Mouse (Mus musculus): ENCODE measurements around the gene Ier2.

The Ier2 gene

GRCm38 (mm10) chr8:84663483-84664327, 1.1 kb upstream of the Ier2 start:
- peak; percentile 93 to 94 for DNase-seq (ENCODE audit: low read depth in 1 of 2, low spot score in 2 of 2)

- DNase-seq (ENCODE audit: low read depth in 1 of 2, low spot score in 2 of 2) = no peak
Measured at GRCm38 (mm10) chr8:84661961-84662571, 586 bp downstream of the Ier2 start.

- peak; percentile 89 to 95 for DNase-seq (ENCODE audit: low read depth in 1 of 2, low spot score in 2 of 2)
Measured at GRCm38 (mm10) chr8:84661458-84661871, 1.2 kb downstream of the Ier2 start.

- DNase-seq (ENCODE audit: low read depth in 1 of 2, low spot score in 2 of 2) = no peak
Measured at GRCm38 (mm10) chr8:84660819-84661457, 1.7 kb downstream of the Ier2 start.

- DNase-seq (ENCODE audit: low read depth in 1 of 2, low spot score in 2 of 2) = peak; percentile 42 to 73
Measured at GRCm38 (mm10) chr8:84659936-84660818, 2.5 kb downstream of the Ier2 start.

GRCm38 (mm10) chr8:84658951-84659350, 3.7 kb downstream of the Ier2 start:
- no peak for DNase-seq (ENCODE audit: low read depth in 1 of 2, low spot score in 2 of 2)

- DNase-seq (ENCODE audit: low read depth in 1 of 2, low spot score in 2 of 2) = no peak
Measured at GRCm38 (mm10) chr8:84657680-84658079, 5.0 kb downstream of the Ier2 start.

GRCm38 (mm10) chr8:84657203-84657602, 5.4 kb downstream of the Ier2 start:
- no peak for DNase-seq (ENCODE audit: low read depth in 1 of 2, low spot score in 2 of 2)

GRCm38 (mm10) chr8:84656641-84657126, 6.0 kb downstream of the Ier2 start:
- peak; percentile 38 to 51 for DNase-seq (ENCODE audit: low read depth in 1 of 2, low spot score in 2 of 2)

GRCm38 (mm10) chr8:84656191-84656525, 6.5 kb downstream of the Ier2 start:
- DNase-seq (ENCODE audit: low read depth in 1 of 2, low spot score in 2 of 2) = no peak

- no peak for DNase-seq (ENCODE audit: low read depth in 1 of 2, low spot score in 2 of 2)
Measured at GRCm38 (mm10) chr8:84655336-84656190, 7.1 kb downstream of the Ier2 start.

GRCm38 (mm10) chr8:84654597-84654996, 8.1 kb downstream of the Ier2 start:
- DNase-seq (ENCODE audit: low read depth in 1 of 2, low spot score in 2 of 2) = no peak

- no peak for DNase-seq (ENCODE audit: low read depth in 1 of 2, low spot score in 2 of 2)
Measured at GRCm38 (mm10) chr8:84653092-84653631, 9.5 kb downstream of the Ier2 start.

- DNase-seq (ENCODE audit: low read depth in 1 of 2, low spot score in 2 of 2) = no peak
Measured at GRCm38 (mm10) chr8:84650213-84650612, 12.4 kb downstream of the Ier2 start.

- DNase-seq (ENCODE audit: low read depth in 1 of 2, low spot score in 2 of 2) = no peak
Measured at GRCm38 (mm10) chr8:84647461-84647901, 15.2 kb downstream of the Ier2 start.

GRCm38 (mm10) chr8:84646800-84647199, 15.9 kb downstream of the Ier2 start:
- no peak for DNase-seq (ENCODE audit: low read depth in 1 of 2, low spot score in 2 of 2)

- no peak for DNase-seq (ENCODE audit: low read depth in 1 of 2, low spot score in 2 of 2)
Measured at GRCm38 (mm10) chr8:84643019-84643418, 19.6 kb downstream of the Ier2 start.

GRCm38 (mm10) chr8:84641578-84642361, 20.9 kb downstream of the Ier2 start:
- DNase-seq (ENCODE audit: low read depth in 1 of 2, low spot score in 2 of 2) = no peak
